Mouse (Mus musculus) gastrocnemius, postnatal 10 days (tissue): ENCODE measurements at regions not wholly inside any gene's neighbourhood (a gene's known extent, or its start where the extent isn't known, plus 50 kb on each side); places are given as distances from the start of the nearest gene placed in this dataset.

Source experiments
- DNase-seq: peaks from one replicate; pipeline ENCODE4 v3.0.0; 2021; ENCODE audit warnings: mixed read lengths

- DNase-seq, result no peak
Observed at GRCm38 (mm10) chr13:39350668-39351067, 390.0 kb upstream of the Slc35b3 start.

GRCm38 (mm10) chr13:39347761-39348160, 387.1 kb upstream of the Slc35b3 start:
- no peak for DNase-seq

- DNase-seq, result no peak
Observed at GRCm38 (mm10) chr13:39334874-39335273, 374.2 kb upstream of the Slc35b3 start.

- no peak for DNase-seq
Observed at GRCm38 (mm10) chr13:39329794-39330193, 369.1 kb upstream of the Slc35b3 start.

- no peak for DNase-seq
Observed at GRCm38 (mm10) chr13:39326176-39326575, 365.5 kb upstream of the Slc35b3 start.

GRCm38 (mm10) chr13:39321111-39321510, 360.4 kb upstream of the Slc35b3 start:
- no peak for DNase-seq

- no peak for DNase-seq
Observed at GRCm38 (mm10) chr13:39309758-39310157, 349.1 kb upstream of the Slc35b3 start.

GRCm38 (mm10) chr13:39307845-39308244, 347.2 kb upstream of the Slc35b3 start:
- peak; percentile 24 for DNase-seq

- DNase-seq, result no peak
Observed at GRCm38 (mm10) chr13:39306851-39307250, 346.2 kb upstream of the Slc35b3 start.

GRCm38 (mm10) chr13:39297129-39297528, 336.5 kb upstream of the Slc35b3 start:
- no peak for DNase-seq

- no peak for DNase-seq
Observed at GRCm38 (mm10) chr13:39290216-39290960, 329.7 kb upstream of the Slc35b3 start.

- no peak for DNase-seq
Observed at GRCm38 (mm10) chr13:39282272-39282671, 321.6 kb upstream of the Slc35b3 start.

GRCm38 (mm10) chr13:39278101-39278500, 317.4 kb upstream of the Slc35b3 start:
- DNase-seq, result no peak

- no peak for DNase-seq
Observed at GRCm38 (mm10) chr13:39266024-39266423, 305.3 kb upstream of the Slc35b3 start.

GRCm38 (mm10) chr13:39256708-39257107, 296.0 kb upstream of the Slc35b3 start:
- DNase-seq, result no peak

GRCm38 (mm10) chr13:39255338-39255737, 294.7 kb upstream of the Slc35b3 start:
- DNase-seq, result no peak

GRCm38 (mm10) chr13:39252591-39252990, 291.9 kb upstream of the Slc35b3 start:
- no peak for DNase-seq

- DNase-seq, result no peak
Observed at GRCm38 (mm10) chr13:39250096-39250495, 289.4 kb upstream of the Slc35b3 start.

- no peak for DNase-seq
Observed at GRCm38 (mm10) chr13:39226829-39227228, 266.2 kb upstream of the Slc35b3 start.

- no peak for DNase-seq
Observed at GRCm38 (mm10) chr13:39225651-39226050, 265.0 kb upstream of the Slc35b3 start.

GRCm38 (mm10) chr13:39211076-39211475, 250.4 kb upstream of the Slc35b3 start:
- DNase-seq, result no peak

- no peak for DNase-seq
Observed at GRCm38 (mm10) chr13:39183715-39184179, 223.1 kb upstream of the Slc35b3 start.

- DNase-seq, result no peak
Observed at GRCm38 (mm10) chr13:39161980-39162379, 201.3 kb upstream of the Slc35b3 start.

- DNase-seq, result no peak
Observed at GRCm38 (mm10) chr13:39127942-39128341, 167.3 kb upstream of the Slc35b3 start.
